Mouse (Mus musculus): ENCODE results near the gene Rfx4. TPM values are rescaled to one million over a fixed set of nuclear protein-coding genes. Genes with fewer than 3 reads are reported as not detected.
A peak's percentile ranks its signal among the peaks of the same experiment; 100 is the strongest.

Gene Rfx4
- 0.14 and 0.15 TPM in 2 replicates for polyA plus RNA-seq (2015; fragmentation: Nextera tagmentation; extraction: Ambion mirVana)

GRCm38 (mm10) chr10:84755786-84756203, at the start of gene Rfx4:
Gene Rfx4 (plus strand): TSS chr10:84756062.
- H3K36me3 ChIP-seq: no peaks in the 10 kb centered on the region
- peak within 1 kb of the TSS; percentile 59 for H3K4me2 ChIP-seq (replicated peaks)
- H3K27me3 ChIP-seq: peaks cover 91% of the 10 kb centered on the region
- peaks cover 51% of the 10 kb centered on the region for H3K4me1 ChIP-seq
- H3K4me3 ChIP-seq (replicated peaks): peak within 1 kb of the TSS; percentile 38
- no peak within 1 kb of the TSS for H3K27ac ChIP-seq (replicated peaks)
- 2% methylated on average over 24 of the region's 24 CpGs for WGBS
- ATAC-seq (ENCODE audit: insufficient number of reproducible peaks, low FRiP score, low TSS enrichment, low read depth): no peak
- H3K9me3 ChIP-seq (replicated peaks): no peaks in the 10 kb centered on the region
- H3K9ac ChIP-seq: no peak within 1 kb of the TSS

DNA sequence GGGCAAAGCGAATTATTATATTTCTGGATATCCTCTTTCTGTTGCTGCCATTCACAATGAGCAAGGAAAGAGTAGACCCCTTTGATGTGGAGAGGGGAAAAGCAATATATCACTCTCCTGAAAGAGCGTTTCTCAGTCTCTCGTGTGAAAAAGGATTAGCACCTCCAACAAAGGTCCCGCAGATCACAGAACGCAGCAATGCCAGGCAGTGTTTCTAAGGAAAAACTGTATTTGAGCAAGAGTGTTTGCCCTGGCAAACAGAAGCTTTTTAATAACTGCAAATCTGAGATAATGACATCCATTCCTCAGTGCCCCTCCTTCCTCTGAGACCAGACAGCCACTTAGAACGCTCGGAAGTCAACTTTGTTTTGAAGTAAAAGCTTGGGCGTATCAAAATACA, 49.3 kb upstream of the Rfx4 start:
- 35% methylated on average over 8 of the region's 8 CpGs for WGBS
- Histone ChIP-seq H3K4me2 (replicated peaks) (no peak overlapping the region), H3K4me3 (replicated peaks) (no peak overlapping the region), H3K36me3 (0 out of 2 replicates have a peak, but pooled peaks cover 7% of the 10 kb centered on the region), H3K9ac (no peak overlapping the region), H3K27ac (replicated peaks) (no peak overlapping the region), H3K4me1 (peaks cover 5% of the 10 kb centered on the region), H3K27me3 (no peaks in the 10 kb centered on the region), H3K9me3 (replicated peaks) (no peaks in the 10 kb centered on the region)
- no peak for ATAC-seq (ENCODE audit: insufficient number of reproducible peaks, low FRiP score, low TSS enrichment, low read depth)

- 57% methylated on average over 6 of the region's 6 CpGs for WGBS
- no peak for ATAC-seq (ENCODE audit: insufficient number of reproducible peaks, low FRiP score, low TSS enrichment, low read depth)
- peaks cover 11% of the 10 kb centered on the region for H3K4me1 ChIP-seq
- H3K36me3 ChIP-seq: no peaks in the 10 kb centered on the region
- H3K9me3 ChIP-seq (replicated peaks): no peaks in the 10 kb centered on the region
- H3K4me2 ChIP-seq (replicated peaks): no peak overlapping the region
- H3K9ac ChIP-seq: no peak overlapping the region
- H3K27me3 ChIP-seq: no peaks in the 10 kb centered on the region
- H3K27ac ChIP-seq (replicated peaks): no peak overlapping the region
- no peak overlapping the region for H3K4me3 ChIP-seq (replicated peaks)
Observed at GRCm38 (mm10) chr10:84707226-84707625, 48.6 kb upstream of the Rfx4 start.

GRCm38 (mm10) chr10:84707752-84708530, 47.9 kb upstream of the Rfx4 start:
- Histone ChIP-seq H3K4me2 (replicated peaks) (no peak overlapping the region), H3K9ac (no peak overlapping the region), H3K27ac (replicated peaks) (no peak overlapping the region), H3K4me1 (peaks cover 19% of the 10 kb centered on the region), H3K36me3 (no peaks in the 10 kb centered on the region), H3K9me3 (replicated peaks) (no peaks in the 10 kb centered on the region), H3K4me3 (replicated peaks) (no peak overlapping the region), H3K27me3 (no peaks in the 10 kb centered on the region)
- ATAC-seq (ENCODE audit: insufficient number of reproducible peaks, low FRiP score, low TSS enrichment, low read depth): no peak
- 61% methylated on average over 14 of the region's 14 CpGs for WGBS

- H3K4me2 ChIP-seq (replicated peaks): no peak overlapping the region
- H3K36me3 ChIP-seq: 0 out of 2 replicates have a peak, but pooled peaks cover 8% of the 10 kb centered on the region
- H3K9ac ChIP-seq: no peak overlapping the region
- no peaks in the 10 kb centered on the region for H3K9me3 ChIP-seq (replicated peaks)
- no peak overlapping the region for H3K27ac ChIP-seq (replicated peaks)
- no peak for ATAC-seq (ENCODE audit: insufficient number of reproducible peaks, low FRiP score, low TSS enrichment, low read depth)
- H3K4me3 ChIP-seq (replicated peaks): no peak overlapping the region
- 39% methylated on average over 4 of the region's 4 CpGs for WGBS
- no peaks in the 10 kb centered on the region for H3K27me3 ChIP-seq
- H3K4me1 ChIP-seq: peaks cover 23% of the 10 kb centered on the region
Observed at GRCm38 (mm10) chr10:84710192-84710591, 45.7 kb upstream of the Rfx4 start.

DNA sequence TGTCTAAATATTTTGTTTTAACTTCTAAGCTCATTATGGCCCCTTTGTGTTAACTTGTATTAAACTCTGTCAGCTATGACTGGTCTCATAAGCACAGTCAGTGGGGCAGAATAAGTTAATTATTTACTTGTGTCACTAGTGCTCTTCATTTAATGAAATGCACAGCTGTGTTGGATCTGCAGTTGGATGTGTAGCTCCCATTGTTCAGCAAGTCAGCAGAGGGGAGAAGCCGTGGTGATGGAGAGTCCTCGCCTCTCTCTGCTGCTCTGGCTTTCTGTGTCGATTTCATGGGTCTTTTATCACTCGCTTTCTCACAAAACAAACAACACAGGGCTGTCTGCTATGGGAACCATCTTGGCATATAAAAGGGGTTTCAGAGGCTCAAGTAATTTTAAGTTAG, 45.0 kb upstream of the Rfx4 start:
- Histone ChIP-seq H3K4me2 (replicated peaks) (no peak overlapping the region), H3K4me3 (replicated peaks) (no peak overlapping the region)
- ATAC-seq (ENCODE audit: insufficient number of reproducible peaks, low FRiP score, low TSS enrichment, low read depth): no peak

GRCm38 (mm10) chr10:84711479-84711878, 44.4 kb upstream of the Rfx4 start:
- Histone ChIP-seq H3K9me3 (replicated peaks) (no peaks in the 10 kb centered on the region), H3K36me3 (0 out of 2 replicates have a peak, but pooled peaks cover 8% of the 10 kb centered on the region), H3K4me1 (peaks cover 23% of the 10 kb centered on the region), H3K4me2 (replicated peaks) (no peak overlapping the region), H3K27me3 (no peaks in the 10 kb centered on the region), H3K9ac (no peak overlapping the region), H3K27ac (replicated peaks) (no peak overlapping the region), H3K4me3 (replicated peaks) (no peak overlapping the region)
- WGBS: 68% methylated on average over 8 of the region's 8 CpGs
- ATAC-seq (ENCODE audit: insufficient number of reproducible peaks, low FRiP score, low TSS enrichment, low read depth): no peak

More for the DNA sequence above, 45.0 kb upstream of the Rfx4 start:
- 0 out of 2 replicates have a peak, but pooled peaks cover 8% of the 10 kb centered on the region for H3K36me3 ChIP-seq
- no peaks in the 10 kb centered on the region for H3K27me3 ChIP-seq
- H3K27ac ChIP-seq (replicated peaks): no peak overlapping the region
- H3K9ac ChIP-seq: no peak overlapping the region
- peaks cover 23% of the 10 kb centered on the region for H3K4me1 ChIP-seq
- WGBS: 43% methylated on average over 4 of the region's 4 CpGs
- no peaks in the 10 kb centered on the region for H3K9me3 ChIP-seq (replicated peaks)

DNA sequence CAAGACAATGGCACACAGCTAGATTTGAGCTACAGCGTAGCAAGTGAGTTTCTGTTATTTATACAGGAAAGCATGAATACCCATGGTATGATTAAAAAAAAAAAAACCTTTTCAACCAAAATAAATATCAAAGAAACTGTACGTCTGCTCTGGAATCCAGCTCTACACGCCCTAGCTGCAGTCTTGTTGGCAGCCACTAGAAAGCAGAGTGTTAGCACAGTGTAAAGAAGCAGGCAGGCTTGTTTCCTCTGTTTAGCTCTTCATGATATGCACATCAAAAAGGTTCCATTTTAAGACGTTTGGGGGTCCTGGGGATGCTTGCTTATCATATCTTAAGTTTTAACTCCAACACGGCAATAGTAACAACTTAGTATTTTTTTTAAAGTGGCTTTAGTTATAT, 43.9 kb upstream of the Rfx4 start:
- H3K4me1 ChIP-seq: peaks cover 23% of the 10 kb centered on the region
- H3K9ac ChIP-seq: no peak overlapping the region
- 52% methylated on average over 5 of the region's 5 CpGs for WGBS
- H3K9me3 ChIP-seq (replicated peaks): no peaks in the 10 kb centered on the region
- H3K4me2 ChIP-seq (replicated peaks): no peak overlapping the region
- H3K36me3 ChIP-seq: 0 out of 2 replicates have a peak, but pooled peaks cover 8% of the 10 kb centered on the region
- H3K4me3 ChIP-seq (replicated peaks): no peak overlapping the region
- H3K27ac ChIP-seq (replicated peaks): no peak overlapping the region
- ATAC-seq (ENCODE audit: insufficient number of reproducible peaks, low FRiP score, low TSS enrichment, low read depth): no peak
- no peaks in the 10 kb centered on the region for H3K27me3 ChIP-seq

DNA sequence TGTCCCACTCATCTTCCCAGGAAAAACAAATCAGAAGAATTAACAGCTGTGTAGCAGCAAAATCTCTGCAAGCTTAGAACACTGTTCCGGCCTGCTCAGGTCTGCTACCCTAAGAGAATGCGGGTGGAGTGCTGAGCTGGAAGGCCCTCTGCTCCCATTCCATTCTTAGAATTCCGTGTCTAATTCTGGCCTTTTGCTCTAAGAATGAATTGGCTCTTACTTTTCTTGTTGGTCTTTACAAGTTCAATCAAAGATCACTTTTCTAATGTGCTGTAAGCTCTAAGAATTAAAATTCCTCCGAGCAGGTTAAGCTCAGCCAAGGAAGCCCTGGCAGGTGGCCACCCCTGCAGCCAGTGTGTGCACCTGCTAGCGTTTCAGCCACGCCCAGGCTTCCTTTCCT, 43.3 kb upstream of the Rfx4 start:
- ATAC-seq (ENCODE audit: insufficient number of reproducible peaks, low FRiP score, low TSS enrichment, low read depth): no peak; the same call in 1 of the 2 replicates

DNA sequence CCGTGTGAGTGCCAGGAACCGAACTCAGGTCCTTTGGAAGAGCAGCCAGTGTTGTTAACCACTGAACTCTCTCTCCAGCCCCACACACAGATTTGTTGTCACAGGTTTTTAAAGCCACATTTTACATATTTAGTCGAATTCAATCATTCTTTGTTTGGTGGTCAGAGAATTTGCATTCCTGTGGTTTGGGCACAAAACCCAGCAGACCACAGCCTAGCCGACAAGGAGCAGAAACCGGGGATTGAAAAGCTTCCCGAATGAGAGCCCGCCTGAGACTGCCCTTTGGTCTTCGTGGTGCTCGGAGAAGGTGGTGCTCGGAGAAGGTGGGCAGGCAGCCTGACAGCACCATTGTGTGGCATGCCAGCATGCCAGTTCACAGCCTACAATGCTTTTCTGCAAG, 42.8 kb upstream of the Rfx4 start:
- no peak overlapping the region for H3K27ac ChIP-seq (replicated peaks)
- WGBS: 64% methylated on average over 10 of the region's 10 CpGs
- no peak for ATAC-seq (ENCODE audit: insufficient number of reproducible peaks, low FRiP score, low TSS enrichment, low read depth)

More for the DNA sequence above, 43.3 kb upstream of the Rfx4 start:
- Histone ChIP-seq H3K4me3 (replicated peaks) (no peak overlapping the region), H3K27me3 (no peaks in the 10 kb centered on the region), H3K9me3 (replicated peaks) (no peaks in the 10 kb centered on the region), H3K4me1 (peaks cover 23% of the 10 kb centered on the region), H3K36me3 (0 out of 2 replicates have a peak, but pooled peaks cover 8% of the 10 kb centered on the region), H3K4me2 (replicated peaks) (no peak overlapping the region), H3K9ac (no peak overlapping the region), H3K27ac (replicated peaks) (no peak overlapping the region)
- WGBS: 59% methylated on average over 6 of the region's 6 CpGs

GRCm38 (mm10) chr10:84715639-84716038, 40.2 kb upstream of the Rfx4 start:
- H3K27ac ChIP-seq (replicated peaks): no peak overlapping the region
- 81% methylated on average over 7 of the region's 7 CpGs for WGBS
- ATAC-seq (ENCODE audit: insufficient number of reproducible peaks, low FRiP score, low TSS enrichment, low read depth): no peak
- H3K27me3 ChIP-seq: no peaks in the 10 kb centered on the region
- H3K36me3 ChIP-seq: 0 out of 2 replicates have a peak, but pooled peaks cover 14% of the 10 kb centered on the region
- H3K4me2 ChIP-seq (replicated peaks): no peak overlapping the region
- H3K9ac ChIP-seq: no peak overlapping the region
- no peak overlapping the region for H3K4me3 ChIP-seq (replicated peaks)
- H3K9me3 ChIP-seq (replicated peaks): no peaks in the 10 kb centered on the region
- peaks cover 20% of the 10 kb centered on the region for H3K4me1 ChIP-seq

More for the DNA sequence above, 42.8 kb upstream of the Rfx4 start:
- Histone ChIP-seq H3K4me1 (peaks cover 23% of the 10 kb centered on the region), H3K4me2 (replicated peaks) (no peak overlapping the region), H3K4me3 (replicated peaks) (no peak overlapping the region), H3K36me3 (0 out of 2 replicates have a peak, but pooled peaks cover 8% of the 10 kb centered on the region), H3K9ac (no peak overlapping the region), H3K27me3 (no peaks in the 10 kb centered on the region), H3K9me3 (replicated peaks) (no peaks in the 10 kb centered on the region)
